Mouse (Mus musculus) neural tube, embryonic 11.5 days (tissue): ENCODE results near the gene Ddb1. TPM values are rescaled to one million over a fixed set of nuclear protein-coding genes. Genes with fewer than 3 reads are reported as not detected.

Source experiments
- ATAC-seq: fragments of 200-750 bp; cut with Nextera tagmentation; 2 replicates; pipeline ENCODE4 v1.8.0; 2017; ENCODE audit warnings: moderate number of reproducible peaks, mild to moderate bottlenecking, moderate TSS enrichment, moderate library complexity; ENCODE audit not compliant: insufficient read depth, low FRiP score, low TSS enrichment
- DNase-seq: peaks from one replicate; pipeline ENCODE4 v3.0.0-alpha.2; 2015; ENCODE audit warnings: low spot score
- H3K27ac ChIP-seq: fragments of 300-500 bp; sonication (generic); 2 replicates; pipeline ENCODE4 v1.5.1; 2014; ENCODE audit warnings: low read depth, mild to moderate bottlenecking, low read length
- H3K27me3 ChIP-seq: fragments of 300-500 bp; sonication (generic); 2 replicates; pipeline ENCODE4 v1.6.1; 2014; ENCODE audit warnings: mild to moderate bottlenecking, low read length, mixed read lengths; ENCODE audit not compliant: control insufficient read depth, insufficient read depth
- H3K36me3 ChIP-seq: fragments of 300-500 bp; sonication (generic); 2 replicates; pipeline ENCODE4 v1.6.1; 2014; ENCODE audit warnings: mild to moderate bottlenecking, low read length, moderate library complexity, mixed read lengths; ENCODE audit not compliant: control insufficient read depth, insufficient read depth
- H3K4me1 ChIP-seq: fragments of 300-500 bp; sonication (generic); 2 replicates; pipeline ENCODE4 v1.6.1; 2014; ENCODE audit warnings: low read length, mixed read lengths; ENCODE audit not compliant: control insufficient read depth, insufficient read depth
- H3K4me2 ChIP-seq: fragments of 300-500 bp; sonication (generic); 2 replicates; pipeline ENCODE4 v1.6.1; 2014; ENCODE audit warnings: low read depth, mild to moderate bottlenecking, moderate library complexity
- H3K4me3 ChIP-seq: fragments of 300-500 bp; sonication (generic); 2 replicates; pipeline ENCODE4 v1.5.1; 2014; ENCODE audit warnings: low read depth, low read length
- H3K9ac ChIP-seq: fragments of 300-500 bp; sonication (generic); 2 replicates; pipeline ENCODE4 v1.6.1; 2014; ENCODE audit warnings: mild to moderate bottlenecking, low read length
- H3K9me3 ChIP-seq: fragments of 300-500 bp; sonication (generic); 2 replicates; pipeline ENCODE4 v1.6.1; 2016; ENCODE audit warnings: low read length; ENCODE audit not compliant: control insufficient read depth
- WGBS: fragments of 180-500 bp; shearing (Covaris S2); extraction: QIAGEN DNeasy Blood & Tissue Kit; methylation state at CpG from one replicate; pipeline ENCODE4 v1.1.7; 2014; 5-methylcytosine and 5-hydroxymethylcytosine counted together
- polyA plus RNA-seq: library from polyadenylated mRNA; unstranded; fragments of >200 nt; fragmentation: Nextera tagmentation; extraction: Ambion mirVana; gene quantifications from 2 replicates; pipeline ENCODE4 v1.2.1, GENCODE M21; 2014

The Ddb1 gene
- polyA plus RNA-seq, 1 experiment from 2014 or later = 460 TPM

DNA sequence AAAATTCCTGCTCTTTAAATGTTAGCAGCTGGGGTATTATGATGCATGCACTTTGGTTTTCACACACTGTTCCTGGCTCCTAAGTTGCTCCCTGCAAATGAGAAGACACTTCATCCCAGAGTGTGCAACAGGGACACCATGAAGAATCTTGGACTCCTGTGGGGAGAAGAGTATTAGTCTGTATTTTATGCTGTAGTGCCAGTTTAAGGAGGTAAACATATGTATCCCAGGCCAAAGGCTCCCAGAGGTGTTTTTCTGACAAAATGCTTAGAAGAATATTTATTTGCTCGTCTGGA lies 73.6 kb downstream of the Ddb1 start:
- no peak overlapping the region for H3K4me2 ChIP-seq
- no peak overlapping the region for H3K27ac ChIP-seq
- H3K36me3 ChIP-seq = no peaks in the 10 kb centered on the region
- no peak overlapping the region for H3K4me3 ChIP-seq
- no peaks in the 10 kb centered on the region for H3K9me3 ChIP-seq
- H3K27me3 ChIP-seq = no peaks in the 10 kb centered on the region
- DNase-seq (no peak), ATAC-seq (no peak)
- no peak overlapping the region for H3K9ac ChIP-seq
- no peaks in the 10 kb centered on the region for H3K4me1 ChIP-seq
- 83% methylated on average over 1 of the region's 1 CpGs for WGBS

Other genes with a start within 250 kb of the Ddb1 start
- gene Syt7, start 216.2 kb upstream of the Ddb1 start, polyA plus RNA-seq = 3.7 and 4.7 TPM in 2 replicates
- gene Lrrc10b, start 147.9 kb upstream of the Ddb1 start, polyA plus RNA-seq = 0.55 and 0.56 TPM in 2 replicates
- gene Ppp1r32, start 122.4 kb upstream of the Ddb1 start, polyA plus RNA-seq = 0.17 TPM in 1 of 2 replicates, not detected in the other
- gene Cpsf7, start 80.1 kb upstream of the Ddb1 start, polyA plus RNA-seq = 64.5 and 68.0 TPM in 2 replicates
- gene Sdhaf2, start 79.2 kb upstream of the Ddb1 start, polyA plus RNA-seq = 66.7 and 68.1 TPM in 2 replicates
- 57.7 and 59.4 TPM in 2 replicates for gene Tmem216, start 49.1 kb upstream of the Ddb1 start, polyA plus RNA-seq
- gene Cyb561a3, start 28.2 kb upstream of the Ddb1 start, polyA plus RNA-seq = 13.2 and 14.3 TPM in 2 replicates
- 55.8 and 56.2 TPM in 2 replicates for gene Tmem138, start 28.0 kb upstream of the Ddb1 start, polyA plus RNA-seq
- gene Tkfc, start 327 bp downstream of the Ddb1 start, polyA plus RNA-seq = 21.2 and 22.7 TPM in 2 replicates
- gene Vwce, start 28.9 kb downstream of the Ddb1 start, polyA plus RNA-seq = 0.34 TPM in 2 replicates
- not detected in 2 replicates for gene Pga5, start 72.7 kb downstream of the Ddb1 start, polyA plus RNA-seq
- gene Vps37c, start 83.4 kb downstream of the Ddb1 start, polyA plus RNA-seq = 34.3 and 34.4 TPM in 2 replicates
- 0.11 and 0.24 TPM in 2 replicates for gene Cd5, start 133.7 kb downstream of the Ddb1 start, polyA plus RNA-seq
- not detected in 2 replicates for gene Cd6, start 224.7 kb downstream of the Ddb1 start, polyA plus RNA-seq
- gene Slc15a3, start 234.4 kb downstream of the Ddb1 start, polyA plus RNA-seq = 0.09 and 0.53 TPM in 2 replicates